Mouse (Mus musculus): Measurements from ENCODE around the gene Trim45. TPM values are rescaled to one million over a fixed set of nuclear protein-coding genes. Genes with fewer than 3 reads are reported as not detected.

The Trim45 gene
- polyA plus RNA-seq, 1 experiment from 2014 or later, result 2.6 TPM

DNA sequence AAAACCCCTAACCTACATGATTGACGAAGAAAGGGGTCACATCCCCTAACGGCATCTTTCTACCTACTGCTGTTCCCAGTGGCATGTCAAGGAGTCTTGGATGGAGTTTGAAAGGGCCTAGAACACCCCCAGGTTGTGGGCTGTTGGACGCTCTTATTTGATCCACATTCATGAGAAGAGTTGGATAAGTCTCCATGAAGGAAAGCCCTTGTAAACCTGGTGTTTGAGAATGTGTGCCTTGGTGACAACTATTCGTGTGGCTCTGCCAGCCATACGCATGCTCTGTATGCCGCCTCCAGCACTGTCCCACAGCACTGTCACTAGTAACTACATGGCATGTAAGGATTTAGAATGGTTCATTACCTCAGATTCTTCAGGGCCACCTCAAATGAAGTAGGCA, 14.2 kb downstream of the Trim45 start:
- ATAC-seq (ENCODE audit: low FRiP score, low TSS enrichment) (no peak), DNase-seq (ENCODE audit: low spot score) (no peak)
- no peaks in the 10 kb centered on the region for H3K4me1 ChIP-seq (replicated peaks; ENCODE audit: control insufficient read depth, insufficient read depth)
- WGBS, result 95% methylated on average over 6 of the region's 6 CpGs
- H3K4me2 ChIP-seq (replicated peaks; ENCODE audit: low read depth), result no peak overlapping the region
- H3K9me3 ChIP-seq (ENCODE audit: control insufficient read depth, low read length), result no peaks in the 10 kb centered on the region
- no peak overlapping the region for H3K9ac ChIP-seq (ENCODE audit: low read length)
- TF ChIP-seq EP300 (optimal IDR thresholded peaks at IDR 0.05), result no peak
- TF ChIP-seq CTCF (IDR thresholded peaks at IDR 0.05; ENCODE audit: low read depth), result no peak
- H3K27me3 ChIP-seq (ENCODE audit: control insufficient read depth, insufficient read depth, low read length), result no peaks in the 10 kb centered on the region
- H3K36me3 ChIP-seq (ENCODE audit: control insufficient read depth, insufficient read depth, low read length), result peaks cover 8% of the 10 kb centered on the region
- H3K27ac ChIP-seq (replicated peaks), result no peak overlapping the region
- no peak overlapping the region for H3K4me3 ChIP-seq (ENCODE audit: low read depth, low read length)

DNA sequence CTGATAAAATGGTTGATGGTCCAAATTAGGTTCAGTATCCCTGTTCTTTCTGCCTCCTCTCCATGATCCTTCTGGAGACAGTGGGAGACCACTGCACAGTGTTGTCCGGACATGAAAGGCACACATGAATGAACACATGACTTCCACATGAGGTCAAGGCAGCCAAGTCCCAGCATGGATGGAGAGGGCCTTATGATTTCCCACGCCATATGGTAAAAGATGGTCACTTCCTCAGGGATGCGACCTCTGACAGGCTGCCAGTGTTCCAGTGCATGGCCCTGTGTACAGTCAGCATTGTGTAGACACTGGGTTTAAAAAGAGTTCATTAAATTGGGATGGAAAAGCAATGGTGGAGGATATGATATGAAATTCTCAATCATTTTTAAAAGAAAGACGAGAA, 16.2 kb downstream of the Trim45 start:
- Histone ChIP-seq H3K27ac (replicated peaks) (no peak overlapping the region), H3K36me3 (ENCODE audit: control insufficient read depth, insufficient read depth, low read length) (peaks cover 12% of the 10 kb centered on the region), H3K4me2 (replicated peaks; ENCODE audit: low read depth) (no peak overlapping the region), H3K4me3 (ENCODE audit: low read depth, low read length) (no peak overlapping the region), H3K27me3 (ENCODE audit: control insufficient read depth, insufficient read depth, low read length) (no peaks in the 10 kb centered on the region), H3K9me3 (ENCODE audit: control insufficient read depth, low read length) (no peaks in the 10 kb centered on the region), H3K4me1 (replicated peaks; ENCODE audit: control insufficient read depth, insufficient read depth) (no peaks in the 10 kb centered on the region), H3K9ac (ENCODE audit: low read length) (no peak overlapping the region)
- TF ChIP-seq EP300 (optimal IDR thresholded peaks at IDR 0.05), result no peak
- TF ChIP-seq CTCF (IDR thresholded peaks at IDR 0.05; ENCODE audit: low read depth), result no peak
- 89% methylated on average over 4 of the region's 4 CpGs for WGBS
- DNase-seq (ENCODE audit: low spot score) (no peak), ATAC-seq (ENCODE audit: low FRiP score, low TSS enrichment) (no peak)

DNA sequence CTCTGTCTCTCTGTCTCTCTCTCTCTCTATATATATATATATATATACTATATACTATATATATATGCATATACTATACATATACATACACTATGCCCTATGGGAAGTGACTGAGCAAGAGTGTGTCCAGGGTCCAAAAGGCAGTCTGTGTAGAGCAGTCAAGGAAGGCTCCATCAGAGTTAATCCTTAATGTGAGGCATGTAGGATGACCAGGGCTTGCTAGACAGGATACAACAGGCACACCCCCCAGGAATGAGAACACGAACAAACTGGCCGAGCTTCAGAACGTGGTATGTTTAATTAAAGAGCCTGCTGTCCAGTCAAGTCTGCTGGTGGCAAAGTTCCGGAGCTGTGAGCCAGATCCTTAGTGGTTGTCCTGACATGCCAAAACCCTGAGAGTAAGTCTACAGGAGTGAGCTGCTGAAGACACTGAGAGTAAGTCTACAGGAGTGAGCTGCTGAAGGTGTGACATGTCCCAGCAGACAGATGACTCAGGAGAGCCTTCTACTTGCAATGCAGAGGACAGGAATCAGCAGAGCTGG, 18.6 kb downstream of the Trim45 start:
- Histone ChIP-seq H3K4me2 (replicated peaks; ENCODE audit: low read depth) (no peak overlapping the region), H3K4me3 (ENCODE audit: low read depth, low read length) (no peak overlapping the region), H3K36me3 (ENCODE audit: control insufficient read depth, insufficient read depth, low read length) (peaks cover 16% of the 10 kb centered on the region), H3K27ac (replicated peaks) (no peak overlapping the region), H3K9me3 (ENCODE audit: control insufficient read depth, low read length) (no peaks in the 10 kb centered on the region), H3K27me3 (ENCODE audit: control insufficient read depth, insufficient read depth, low read length) (no peaks in the 10 kb centered on the region), H3K4me1 (replicated peaks; ENCODE audit: control insufficient read depth, insufficient read depth) (no peaks in the 10 kb centered on the region), H3K9ac (ENCODE audit: low read length) (no peak overlapping the region)
- DNase-seq (ENCODE audit: low spot score) (no peak), ATAC-seq (ENCODE audit: low FRiP score, low TSS enrichment) (no peak)
- TF ChIP-seq CTCF (IDR thresholded peaks at IDR 0.05; ENCODE audit: low read depth), result no peak
- TF ChIP-seq EP300 (optimal IDR thresholded peaks at IDR 0.05), result no peak
- 67% methylated on average over 4 of the region's 4 CpGs for WGBS

DNA sequence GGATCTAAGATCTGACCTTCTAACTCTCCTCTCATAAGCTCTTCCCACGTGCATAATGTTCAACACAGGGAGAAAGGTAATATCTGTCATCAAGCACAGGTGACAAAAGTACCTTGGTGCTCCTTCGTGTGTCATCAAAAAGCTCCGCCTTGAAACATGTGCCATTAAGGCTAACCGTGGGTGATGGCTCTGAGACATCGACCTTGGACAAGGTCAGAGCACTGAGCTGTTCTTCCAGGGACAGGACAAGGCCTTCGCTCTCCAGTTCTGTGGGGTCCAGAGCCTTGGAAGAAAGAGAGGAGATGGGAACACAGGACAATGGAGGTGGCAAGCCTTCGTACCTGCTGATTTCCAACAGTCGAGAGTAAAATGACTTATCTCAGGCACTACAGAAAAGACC, 25.3 kb downstream of the Trim45 start:
- H3K36me3 ChIP-seq (ENCODE audit: control insufficient read depth, insufficient read depth, low read length), result peaks cover 29% of the 10 kb centered on the region
- no peak overlapping the region for H3K4me3 ChIP-seq (ENCODE audit: low read depth, low read length)
- WGBS, result 93% methylated on average over 8 of the region's 8 CpGs
- TF ChIP-seq EP300 (optimal IDR thresholded peaks at IDR 0.05) (no peak), CTCF (IDR thresholded peaks at IDR 0.05; ENCODE audit: low read depth) (no peak)
- no peak overlapping the region for H3K4me2 ChIP-seq (replicated peaks; ENCODE audit: low read depth)
- H3K9ac ChIP-seq (ENCODE audit: low read length), result no peak overlapping the region
- no peaks in the 10 kb centered on the region for H3K27me3 ChIP-seq (ENCODE audit: control insufficient read depth, insufficient read depth, low read length)
- no peak for DNase-seq (ENCODE audit: low spot score)
- no peak overlapping the region for H3K27ac ChIP-seq (replicated peaks)
- H3K9me3 ChIP-seq (ENCODE audit: control insufficient read depth, low read length), result no peaks in the 10 kb centered on the region
- H3K4me1 ChIP-seq (replicated peaks; ENCODE audit: control insufficient read depth, insufficient read depth), result no peaks in the 10 kb centered on the region
- no peak for ATAC-seq (ENCODE audit: low FRiP score, low TSS enrichment)

DNA sequence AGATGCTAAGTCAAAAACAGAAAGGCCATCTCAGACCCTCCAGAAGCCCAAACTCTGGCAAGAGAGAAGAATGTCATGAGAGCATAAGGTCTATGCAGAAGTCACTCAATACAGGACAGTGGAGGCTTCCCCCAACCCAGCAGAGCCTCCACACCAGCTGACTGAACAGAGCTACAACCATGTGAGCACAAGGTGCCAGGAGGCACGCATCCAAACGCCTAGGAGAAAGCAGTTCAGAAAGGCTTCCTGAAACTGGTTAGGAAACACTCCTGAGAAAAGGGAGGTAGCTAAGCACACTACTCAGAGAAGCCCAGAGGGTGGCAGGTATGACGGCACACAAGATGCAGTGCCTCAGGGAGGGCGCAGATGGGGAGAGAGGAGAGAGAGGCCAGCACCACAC, 29.5 kb downstream of the Trim45 start:
- H3K4me2 ChIP-seq (replicated peaks; ENCODE audit: low read depth), result no peak overlapping the region
- no peak for DNase-seq (ENCODE audit: low spot score)
- TF ChIP-seq CTCF (IDR thresholded peaks at IDR 0.05; ENCODE audit: low read depth), result no peak
- no peak for TF ChIP-seq EP300 (optimal IDR thresholded peaks at IDR 0.05)
- no peaks in the 10 kb centered on the region for H3K9me3 ChIP-seq (ENCODE audit: control insufficient read depth, low read length)
- no peak overlapping the region for H3K27ac ChIP-seq (replicated peaks)
- H3K4me3 ChIP-seq (ENCODE audit: low read depth, low read length), result no peak overlapping the region
- WGBS, result 87% methylated on average over 4 of the region's 4 CpGs
- no peak for ATAC-seq (ENCODE audit: low FRiP score, low TSS enrichment)
- H3K4me1 ChIP-seq (replicated peaks; ENCODE audit: control insufficient read depth, insufficient read depth), result no peaks in the 10 kb centered on the region
- peaks cover 16% of the 10 kb centered on the region for H3K36me3 ChIP-seq (ENCODE audit: control insufficient read depth, insufficient read depth, low read length)
- H3K27me3 ChIP-seq (ENCODE audit: control insufficient read depth, insufficient read depth, low read length), result no peaks in the 10 kb centered on the region
- no peak overlapping the region for H3K9ac ChIP-seq (ENCODE audit: low read length)

DNA sequence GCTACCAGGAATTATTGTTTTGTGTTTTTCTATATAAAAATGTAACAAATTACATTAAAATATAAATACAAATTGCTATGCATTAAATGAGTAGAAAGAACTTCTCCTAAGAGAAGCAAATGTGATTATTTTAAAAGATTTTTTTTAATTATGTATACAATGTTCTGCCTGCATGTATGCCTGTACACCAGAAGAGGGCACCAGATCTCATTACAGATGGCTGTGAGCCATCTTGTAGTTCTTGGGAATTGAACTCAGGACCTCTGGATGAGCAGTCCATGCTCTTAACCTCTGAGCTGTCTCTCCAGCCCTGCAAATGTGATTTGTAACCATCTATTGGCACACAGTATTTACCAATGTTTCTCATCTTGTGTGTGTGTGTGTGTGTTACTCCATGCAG, 32.6 kb downstream of the Trim45 start:
- H3K4me2 ChIP-seq (replicated peaks; ENCODE audit: low read depth), result no peak overlapping the region
- no peak for DNase-seq (ENCODE audit: low spot score)
- H3K9ac ChIP-seq (ENCODE audit: low read length), result no peak overlapping the region
- H3K27ac ChIP-seq (replicated peaks), result no peak overlapping the region
- H3K4me3 ChIP-seq (ENCODE audit: low read depth, low read length), result no peak overlapping the region
- TF ChIP-seq CTCF (IDR thresholded peaks at IDR 0.05; ENCODE audit: low read depth) (peak; percentile 57), EP300 (optimal IDR thresholded peaks at IDR 0.05) (no peak)
- ATAC-seq (ENCODE audit: low FRiP score, low TSS enrichment), result no peak
- no peaks in the 10 kb centered on the region for H3K4me1 ChIP-seq (replicated peaks; ENCODE audit: control insufficient read depth, insufficient read depth)
- H3K36me3 ChIP-seq (ENCODE audit: control insufficient read depth, insufficient read depth, low read length), result peaks cover 10% of the 10 kb centered on the region; the same call in 1 of the 2 replicates
- no peaks in the 10 kb centered on the region for H3K9me3 ChIP-seq (ENCODE audit: control insufficient read depth, low read length)
- no peaks in the 10 kb centered on the region for H3K27me3 ChIP-seq (ENCODE audit: control insufficient read depth, insufficient read depth, low read length)
